Mouse (Mus musculus) T-helper 17 cell (primary cell): ENCODE measurements around the gene Ksr1.

Source experiments
- in situ Hi-C, 2 experiments: fragments of 300-600 bp; cut with MboI, MseI; formaldehyde crosslinking; loops; 1 replicate in 1 of 2; 2 replicates in 1 of 2; pipeline ENCODE4 v1.15.1; 2025; ENCODE audit warnings: high pct_unique_total_duplicates in 2 of 2

Ksr1 gene

GRCm38 (mm10) chr11:79146331-79146767 is at the start of gene Ksr1:
Gene Ksr1 (minus strand): TSS chr11:79146407.
- in situ Hi-C loops = loop anchor here in 1 of 2 experiments (5.0 to 25.0 kb wide), 2 partner anchors 66 to 1266 kb away; no protein-coding TSS in a partner anchor

GRCm38 (mm10) chr11:79192176-79192575 is 46.0 kb upstream of the Ksr1 start:
- in situ Hi-C loops = no loop called here

- in situ Hi-C loops = no loop called here
These were observed 45.0 kb upstream of the Ksr1 start for GRCm38 (mm10) chr11:79191214-79191613.

- in situ Hi-C loops = no loop called here
These were observed 44.0 kb upstream of the Ksr1 start for GRCm38 (mm10) chr11:79190257-79190656.

DNA sequence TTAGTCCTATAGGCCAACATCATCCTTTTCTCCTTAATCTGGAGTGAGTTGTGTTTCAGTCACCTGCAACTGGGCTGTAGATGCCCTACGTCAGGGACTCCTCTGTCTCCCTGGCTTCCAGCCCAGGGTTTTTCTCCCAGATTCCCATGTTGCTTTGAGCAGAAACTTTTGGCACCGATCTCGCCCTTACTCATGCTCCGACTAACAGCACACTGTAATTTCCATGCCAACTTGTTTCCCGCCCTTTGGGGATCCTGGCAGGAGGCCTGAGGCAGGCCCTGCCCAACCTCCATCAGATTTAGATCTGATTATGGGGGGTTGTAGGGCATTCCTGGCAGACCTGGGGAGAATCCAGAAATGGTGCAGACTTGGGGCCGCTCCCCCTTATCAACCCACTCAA is 42.0 kb upstream of the Ksr1 start:
- in situ Hi-C loops = no loop called here

GRCm38 (mm10) chr11:79187291-79187690 is 41.1 kb upstream of the Ksr1 start:
- in situ Hi-C loops = no loop called here

DNA sequence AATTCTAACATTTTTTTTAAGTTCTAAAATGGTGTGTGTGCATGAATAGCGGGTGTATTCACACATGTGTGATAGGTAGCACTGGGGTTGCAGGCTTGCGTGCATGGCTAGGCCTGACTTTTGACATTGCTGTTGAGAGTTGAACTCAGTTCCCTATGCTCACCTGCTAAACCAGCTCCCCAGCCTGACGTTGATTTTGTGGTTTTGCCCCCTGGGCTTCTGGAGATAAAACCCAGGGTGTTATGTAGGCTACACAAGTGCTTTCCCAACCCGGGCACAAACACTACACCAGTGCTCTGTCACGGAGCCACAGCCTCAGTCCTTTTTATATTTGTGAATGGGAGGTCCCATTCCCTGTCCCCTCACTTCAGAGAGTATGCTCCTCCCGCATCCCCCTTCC is 39.5 kb upstream of the Ksr1 start:
- in situ Hi-C loops = no loop called here

DNA sequence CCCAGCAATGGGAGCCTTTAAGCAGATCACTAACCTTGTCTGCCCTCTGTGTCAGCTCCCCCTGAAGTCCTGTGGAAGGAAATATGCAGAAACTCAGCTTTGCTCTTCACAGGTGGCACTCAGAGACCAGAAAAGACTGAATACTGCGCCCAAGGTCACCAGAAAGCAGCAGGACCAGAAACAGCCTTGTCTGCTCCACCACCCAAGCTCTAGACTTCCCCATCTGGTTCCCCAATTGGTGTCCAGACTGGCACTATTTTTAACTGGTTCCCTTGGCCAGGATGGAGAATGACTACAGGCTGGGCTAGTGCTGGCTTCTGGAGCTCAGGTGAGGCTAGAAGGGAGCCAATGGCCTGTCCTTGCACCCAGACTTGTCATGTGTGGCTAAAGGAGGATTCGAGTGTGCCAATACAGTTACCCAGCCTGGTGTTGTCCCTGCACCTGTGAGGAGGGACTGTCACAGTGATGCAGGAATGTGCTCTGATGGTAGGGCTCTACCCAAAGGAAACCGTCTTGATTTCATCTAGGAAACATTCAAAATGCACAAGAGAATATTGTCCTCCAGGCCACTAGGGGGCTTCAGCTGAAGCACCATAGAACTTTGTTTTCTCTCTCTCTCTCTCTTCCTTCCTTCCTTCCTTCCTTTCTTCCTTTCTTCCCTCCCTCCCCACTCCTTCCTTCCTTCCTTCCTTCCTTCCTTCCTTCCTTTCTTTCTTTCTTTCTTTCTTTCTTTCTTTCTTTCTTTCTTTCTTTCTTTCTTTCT is 38.1 kb upstream of the Ksr1 start:
- in situ Hi-C loops = no loop called here

- in situ Hi-C loops = no loop called here
These were observed 37.2 kb upstream of the Ksr1 start for GRCm38 (mm10) chr11:79183400-79183799.

- in situ Hi-C loops = no loop called here
These were observed 36.7 kb upstream of the Ksr1 start for GRCm38 (mm10) chr11:79182881-79183280.

DNA sequence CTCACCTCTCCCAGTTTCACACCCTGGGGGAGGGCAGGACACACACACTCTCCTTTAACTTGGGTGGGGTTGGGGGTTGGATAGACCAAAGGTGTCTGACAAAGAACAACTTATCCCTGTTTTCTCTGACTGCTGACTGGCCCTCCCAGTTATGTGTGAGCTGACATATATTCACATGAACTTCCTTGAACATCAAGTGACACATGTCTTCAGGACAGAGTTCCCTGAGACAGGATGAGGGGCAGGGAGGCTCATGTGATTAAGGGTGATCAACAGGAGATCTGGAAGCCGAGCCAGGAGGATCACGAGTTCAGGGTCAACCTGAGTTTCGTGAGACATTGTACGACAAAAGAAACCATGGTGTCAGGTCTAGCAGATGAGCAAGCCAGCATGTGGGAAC is 35.7 kb upstream of the Ksr1 start:
- in situ Hi-C loops = no loop called here

- in situ Hi-C loops = no loop called here
These were observed 30.5 kb upstream of the Ksr1 start for GRCm38 (mm10) chr11:79176687-79177086.

DNA sequence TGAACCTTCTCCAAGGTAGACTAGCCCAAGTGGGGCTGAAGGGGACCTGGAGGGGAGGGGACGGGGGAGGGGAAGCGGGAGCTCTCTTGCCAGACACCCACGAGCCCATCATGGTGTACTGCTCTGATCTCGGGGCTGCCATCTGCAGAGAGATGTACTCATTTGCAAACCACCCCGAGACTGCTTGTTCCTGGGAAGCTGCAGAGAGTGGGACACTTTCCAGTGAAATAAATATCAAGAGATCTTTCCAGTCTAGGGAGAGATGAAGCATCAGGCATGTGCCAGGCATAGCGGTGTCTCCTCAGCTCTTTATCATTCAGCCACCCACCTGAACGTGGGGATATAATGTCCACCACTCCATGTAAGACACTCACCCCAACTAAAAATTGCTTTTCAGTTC is 25.8 kb upstream of the Ksr1 start:
- in situ Hi-C loops = no loop called here

DNA sequence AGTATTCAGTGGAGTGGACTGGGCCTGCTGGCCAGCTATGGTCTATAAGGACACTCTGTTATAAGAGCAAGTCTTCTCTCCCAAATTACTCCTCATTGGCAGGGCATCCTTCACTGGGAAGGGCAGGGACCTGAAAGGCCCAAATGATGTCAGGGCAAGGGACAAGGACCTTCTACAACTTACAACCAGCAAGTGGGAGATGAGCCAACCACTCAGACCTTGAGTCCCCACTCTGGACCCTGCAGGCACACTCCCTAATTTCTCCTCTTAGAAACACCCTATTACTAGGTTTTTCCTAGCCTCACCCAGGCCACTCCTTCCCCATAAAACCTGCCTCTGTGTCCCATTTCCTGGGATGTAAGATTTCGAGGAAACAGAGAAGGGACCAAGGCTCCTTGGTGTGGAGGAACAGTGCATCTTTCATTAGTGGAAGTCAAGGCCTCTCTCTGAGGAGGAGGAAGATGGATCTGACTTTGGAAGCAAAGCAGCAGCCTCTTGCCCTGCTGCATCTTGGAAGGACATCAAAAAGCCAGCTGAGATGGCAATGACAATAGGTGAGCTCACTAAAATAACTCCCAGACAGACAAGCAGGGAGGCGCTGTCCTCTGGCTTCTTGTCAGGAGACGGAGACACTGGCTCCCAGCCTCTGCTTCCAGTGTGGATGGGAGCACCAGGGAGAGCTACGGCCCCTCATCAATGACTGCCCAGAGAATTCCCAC is 20.5 kb upstream of the Ksr1 start:
- in situ Hi-C loops = no loop called here

DNA sequence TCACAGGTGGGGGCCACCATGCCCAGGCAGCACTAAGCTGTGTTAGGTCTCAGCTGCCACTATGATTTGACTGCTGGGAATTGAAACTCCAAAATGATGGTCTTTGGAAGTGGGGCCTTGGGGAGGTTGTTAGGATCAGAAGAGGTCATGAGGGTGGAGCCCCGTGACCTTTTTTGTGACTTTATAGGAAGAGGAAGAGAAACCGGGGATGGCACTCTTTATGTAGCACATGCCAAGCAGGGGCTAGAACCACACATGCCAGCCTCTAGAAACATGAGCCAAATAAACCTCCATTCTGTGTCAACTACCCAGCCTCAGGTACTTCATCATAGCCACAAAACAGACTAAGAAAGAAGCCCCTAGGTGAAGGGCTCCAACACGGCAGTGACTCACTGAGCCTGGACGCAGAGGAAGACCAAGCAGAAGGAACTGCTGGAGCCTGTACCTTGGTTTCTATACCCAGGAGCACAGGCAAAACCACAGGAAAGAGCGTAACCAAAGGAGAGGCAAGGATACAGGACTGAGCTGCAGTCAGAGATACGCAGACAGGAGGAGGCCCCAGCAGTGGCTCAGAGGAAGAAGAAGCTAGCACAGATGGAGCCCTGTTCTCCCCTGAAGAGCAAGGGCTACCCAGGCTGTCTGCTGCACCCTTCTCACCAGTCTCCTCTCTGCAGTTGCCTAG is 15.0 kb upstream of the Ksr1 start:
- in situ Hi-C loops = loop anchor here in 1 of 2 experiments (5.0 kb wide), 1 partner anchor 54 kb away; no protein-coding TSS in a partner anchor

DNA sequence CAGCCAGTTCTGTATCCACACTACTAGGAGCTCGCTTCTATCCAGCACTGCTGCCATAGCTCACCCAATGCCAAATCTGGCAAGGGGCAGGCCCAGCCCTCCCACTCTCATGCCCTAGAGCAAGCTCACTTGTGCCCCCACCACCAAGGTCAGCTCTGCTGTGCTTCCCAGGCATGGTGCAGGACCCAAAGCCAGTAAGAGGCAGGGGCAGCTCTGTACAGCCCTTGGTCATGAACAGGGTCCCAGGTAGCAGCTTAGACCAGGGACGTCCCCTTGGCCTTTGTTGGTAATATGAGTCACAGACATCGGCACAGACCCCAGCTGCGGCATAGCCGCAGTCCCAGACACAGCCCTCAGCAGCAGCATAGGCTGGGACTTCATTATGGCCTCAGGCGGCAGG is 13.9 kb upstream of the Ksr1 start:
- in situ Hi-C loops = loop anchor here in 1 of 2 experiments (5.0 kb wide), 1 partner anchor 53 kb away; no protein-coding TSS in a partner anchor

DNA sequence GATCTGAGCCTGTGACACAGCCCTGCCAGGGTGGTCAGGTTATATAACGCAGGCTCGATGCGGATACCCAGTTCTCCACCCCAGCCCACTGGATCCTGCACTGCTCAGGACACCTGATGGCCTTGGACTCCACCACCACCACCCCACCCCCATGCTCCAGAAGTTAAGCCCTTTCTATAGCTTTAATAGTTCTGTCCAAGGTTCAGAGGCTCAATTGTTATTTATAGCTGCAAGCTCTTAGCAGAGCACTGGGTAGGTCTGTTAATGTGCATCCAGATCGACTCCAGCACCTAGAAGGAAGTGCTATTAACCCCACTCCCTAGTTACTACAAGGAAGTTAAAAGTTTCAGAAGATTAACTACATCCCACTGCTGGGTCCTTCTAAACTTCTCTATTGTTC is 11.5 kb upstream of the Ksr1 start:
- in situ Hi-C loops = no loop called here

- in situ Hi-C loops = no loop called here
These were observed 9.1 kb upstream of the Ksr1 start for GRCm38 (mm10) chr11:79155348-79155747.

DNA sequence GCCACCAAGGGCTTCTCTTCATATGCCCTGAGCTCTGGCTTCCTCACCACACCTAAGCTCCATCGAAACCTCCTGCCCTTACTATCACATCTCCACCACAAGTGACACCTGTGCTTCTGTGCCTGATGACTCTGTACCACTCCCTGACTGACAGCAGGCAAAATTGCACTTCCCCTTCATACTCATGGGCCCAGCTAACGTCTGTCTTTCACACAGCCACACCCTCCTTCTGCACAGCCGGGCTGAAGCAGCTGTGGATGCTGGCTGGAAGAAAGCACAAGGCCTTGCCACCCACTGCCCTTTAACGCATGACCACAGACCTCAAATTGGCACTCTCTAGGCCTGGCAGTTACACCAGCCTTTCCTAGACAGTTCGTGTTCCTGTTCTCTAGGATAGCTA is 6.5 kb upstream of the Ksr1 start:
- in situ Hi-C loops = no loop called here

DNA sequence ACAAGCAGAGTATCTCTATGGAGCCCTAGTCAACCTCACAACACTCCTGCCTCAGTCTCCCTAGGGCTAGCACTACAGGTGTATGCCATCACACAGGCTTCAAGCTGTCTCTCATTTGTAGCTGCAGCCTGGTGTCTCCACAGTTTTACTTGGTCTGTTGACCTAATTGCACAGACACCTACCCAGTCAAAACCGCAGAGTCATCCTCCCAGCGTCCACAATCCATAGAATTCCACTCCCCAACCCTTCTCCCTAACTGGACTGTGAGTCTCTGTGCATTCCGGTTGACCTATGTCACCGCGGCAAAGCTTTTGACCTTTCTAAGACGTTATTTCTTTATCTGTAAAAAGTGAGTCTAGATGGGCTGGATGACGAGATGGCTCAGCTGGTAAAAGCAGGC is 5.7 kb upstream of the Ksr1 start:
- in situ Hi-C loops = no loop called here

DNA sequence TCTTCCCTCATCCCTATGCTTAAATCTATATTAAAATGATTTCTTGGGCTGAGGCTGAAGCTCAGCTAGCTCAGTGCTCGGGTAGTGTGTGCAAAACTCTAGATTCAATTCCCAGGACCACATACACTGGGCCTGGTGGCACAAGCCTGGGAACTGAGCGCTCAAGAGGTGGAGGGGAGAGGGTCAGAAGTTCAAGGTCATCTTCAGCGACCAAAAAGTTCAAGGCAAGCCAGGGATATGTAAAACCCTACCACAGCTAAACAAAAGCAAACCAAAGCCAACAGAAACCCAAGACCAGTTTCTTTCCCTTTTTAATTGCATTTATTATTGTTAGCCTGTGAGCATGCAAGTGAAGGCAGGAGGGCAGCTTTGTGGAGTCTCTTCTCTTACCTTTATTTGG is 4.1 kb upstream of the Ksr1 start:
- in situ Hi-C loops = no loop called here

DNA sequence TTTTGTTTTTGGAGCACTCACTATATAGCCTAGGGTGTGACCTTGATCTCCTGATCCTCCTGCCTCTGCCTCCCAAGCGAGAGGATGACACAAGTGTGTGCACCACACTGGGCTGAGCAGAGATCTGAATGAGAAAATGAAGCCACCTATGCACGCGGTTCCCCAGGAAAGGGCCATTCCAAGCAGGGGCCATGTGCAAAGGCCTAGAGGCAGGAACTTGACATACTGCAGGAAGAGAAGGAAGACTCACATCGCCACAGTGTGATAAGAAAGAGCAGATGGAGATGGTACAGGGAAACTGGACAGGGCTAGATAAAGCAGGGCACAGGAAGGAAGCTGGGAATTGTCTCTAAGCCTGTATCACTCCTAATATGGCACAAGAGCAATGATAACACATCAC is 3.1 kb upstream of the Ksr1 start:
- in situ Hi-C loops = loop anchor here in 1 of 2 experiments (5.0 to 25.0 kb wide), 2 partner anchors 63 to 1263 kb away; no protein-coding TSS in a partner anchor
